Mouse (Mus musculus) lung, postnatal 10 days (tissue): ENCODE data around the gene Zmym2.
"Not testable (repeated sequence)": the region's sequence is repeated elsewhere in the genome, so short reads cannot be mapped to it uniquely, and the experiment has no call there.

Experiments
- DNase-seq: peaks from one replicate; pipeline ENCODE4 v3.0.0; 2021

Zmym2 gene

DNA sequence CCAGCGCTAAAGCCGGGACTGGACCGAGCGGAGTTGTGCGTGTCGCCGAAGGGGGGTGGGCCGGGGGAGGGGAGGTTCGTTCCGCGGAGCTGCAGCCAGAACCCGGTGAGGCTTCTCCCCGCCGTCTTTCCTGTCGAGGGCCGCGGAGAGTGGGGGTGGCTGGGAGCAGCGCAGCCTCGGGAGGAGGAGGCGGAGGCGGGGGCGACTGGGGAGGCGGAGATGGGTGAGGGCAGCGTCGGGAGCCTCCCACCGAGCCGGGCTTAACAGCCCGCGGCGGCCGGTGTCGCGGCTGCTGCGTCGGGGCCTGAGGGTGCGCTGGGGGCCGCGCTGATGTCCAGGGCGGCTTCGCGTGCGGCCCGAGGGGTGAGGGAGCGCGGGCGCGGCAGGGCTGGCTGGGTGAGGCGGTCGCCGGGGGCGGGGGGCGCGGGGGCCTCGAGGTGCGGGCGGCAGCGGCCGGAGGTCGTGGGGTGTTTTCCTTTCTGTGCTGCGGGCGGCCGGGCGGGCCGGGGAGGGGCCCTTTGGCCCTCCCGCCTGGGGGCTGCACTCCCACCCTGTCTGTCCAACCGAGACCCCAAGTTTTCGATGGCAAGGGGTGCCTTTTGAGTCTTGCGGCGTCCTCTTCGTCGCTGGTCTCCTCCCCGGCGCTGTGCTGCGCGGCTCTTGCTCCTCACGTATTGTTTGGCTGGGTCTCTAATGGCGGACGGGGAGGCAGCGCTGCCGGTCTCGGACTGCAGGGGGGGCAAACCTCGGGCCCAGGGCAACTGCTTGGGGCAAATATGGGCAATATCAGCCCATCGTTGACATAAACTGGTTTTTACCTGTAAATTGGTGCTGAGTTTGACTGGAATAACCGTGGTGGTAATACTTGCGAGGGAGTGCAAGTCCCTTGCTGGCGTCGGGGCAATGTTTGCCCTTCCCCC, at the start of gene Zmym2:
Zmym2 (plus strand) TSS at position 60 of the 920 bp plus-strand sequence.
- DNase-seq = peak; percentile 86

DNA sequence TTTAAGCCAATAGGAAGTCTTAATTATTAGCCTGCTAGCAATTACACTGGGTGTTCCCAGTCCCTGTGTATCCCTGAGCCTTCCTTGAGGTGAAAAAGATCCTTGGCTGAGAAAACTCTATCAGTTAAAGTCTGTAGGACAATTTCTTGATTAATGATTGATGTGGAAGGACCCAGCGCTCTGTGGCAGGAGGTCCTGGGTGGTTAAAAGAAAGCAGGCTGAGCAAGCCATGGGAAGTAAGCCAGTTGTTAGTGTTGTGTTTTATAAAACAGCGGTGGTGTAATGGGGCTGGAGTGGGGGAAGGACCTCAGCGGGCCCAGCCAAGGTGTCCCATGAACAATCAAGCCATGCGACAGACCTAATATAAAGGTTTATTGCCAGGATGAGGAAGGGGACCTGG, 42.4 kb upstream of the Zmym2 start:
- no peak for DNase-seq

DNA sequence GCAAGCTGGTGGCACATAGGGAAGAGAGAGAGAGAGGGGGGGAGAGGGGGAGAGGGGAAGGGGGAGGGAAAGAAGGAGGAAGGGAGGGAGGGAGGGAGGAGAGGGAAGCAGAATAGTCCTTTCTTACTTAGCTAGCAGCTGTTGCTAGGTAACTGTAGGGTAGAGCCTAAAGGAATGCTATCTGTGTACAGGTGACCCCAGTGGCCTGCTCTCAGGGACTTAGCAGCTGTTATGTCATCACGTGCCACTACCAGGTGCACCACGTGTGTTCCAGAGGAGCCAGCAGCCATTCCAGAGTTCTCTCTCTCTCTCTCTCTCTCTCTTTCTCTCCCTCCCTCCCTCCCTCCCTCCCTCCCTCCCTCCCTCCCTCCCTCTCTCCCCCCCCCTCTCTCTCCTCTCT, 41.9 kb upstream of the Zmym2 start:
- DNase-seq = no peak

DNA sequence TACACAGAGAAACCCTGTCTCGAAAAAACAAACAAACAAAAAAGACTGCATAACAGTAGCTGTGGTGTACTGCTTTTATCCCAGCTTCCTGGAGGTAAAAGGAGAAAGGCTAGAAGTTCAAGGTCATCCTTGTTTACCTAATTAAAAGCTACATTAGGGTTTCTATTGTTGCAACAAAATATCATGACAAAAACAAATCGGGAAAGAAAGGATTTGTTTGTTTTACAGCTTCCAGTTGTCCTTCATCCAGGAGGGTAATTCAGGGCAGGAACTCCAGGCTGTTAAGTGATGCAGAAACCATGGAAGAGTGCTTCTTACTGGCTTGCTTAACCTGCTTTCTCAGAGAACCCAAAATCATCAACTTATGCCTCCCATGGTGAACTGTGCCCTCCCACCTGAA, 38.1 kb upstream of the Zmym2 start:
- DNase-seq = no peak

DNA sequence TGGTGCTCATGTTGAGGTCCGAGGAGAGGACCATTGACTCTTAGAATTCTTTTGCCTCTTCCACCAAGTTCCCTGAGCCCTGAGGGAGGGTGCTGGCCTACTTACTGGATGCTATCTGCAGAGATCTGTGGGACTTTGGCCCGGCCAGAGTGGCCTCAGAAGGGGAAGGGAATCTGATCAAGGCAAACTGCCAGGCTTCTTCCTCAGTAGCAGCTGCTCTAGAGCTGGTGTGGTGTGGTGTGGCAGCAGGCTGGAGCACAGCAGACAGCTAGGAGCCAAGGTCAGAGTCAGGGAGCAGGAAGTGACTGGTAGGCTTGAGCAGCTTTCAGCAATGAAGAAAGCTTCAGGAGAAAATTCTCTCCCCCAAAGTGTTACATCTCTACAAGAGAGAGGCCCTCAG, 36.8 kb upstream of the Zmym2 start:
- DNase-seq = peak; percentile 59

GRCm38 (mm10) chr14:56864041-56864440, 22.4 kb upstream of the Zmym2 start:
- DNase-seq = no peak

- DNase-seq = no peak
Observed at GRCm38 (mm10) chr14:56864641-56865040, 21.8 kb upstream of the Zmym2 start.

- not testable (repeated sequence) for DNase-seq
Observed at GRCm38 (mm10) chr14:56865112-56865511, 21.3 kb upstream of the Zmym2 start.

GRCm38 (mm10) chr14:56873525-56873924, 12.9 kb upstream of the Zmym2 start:
- DNase-seq = no peak

DNA sequence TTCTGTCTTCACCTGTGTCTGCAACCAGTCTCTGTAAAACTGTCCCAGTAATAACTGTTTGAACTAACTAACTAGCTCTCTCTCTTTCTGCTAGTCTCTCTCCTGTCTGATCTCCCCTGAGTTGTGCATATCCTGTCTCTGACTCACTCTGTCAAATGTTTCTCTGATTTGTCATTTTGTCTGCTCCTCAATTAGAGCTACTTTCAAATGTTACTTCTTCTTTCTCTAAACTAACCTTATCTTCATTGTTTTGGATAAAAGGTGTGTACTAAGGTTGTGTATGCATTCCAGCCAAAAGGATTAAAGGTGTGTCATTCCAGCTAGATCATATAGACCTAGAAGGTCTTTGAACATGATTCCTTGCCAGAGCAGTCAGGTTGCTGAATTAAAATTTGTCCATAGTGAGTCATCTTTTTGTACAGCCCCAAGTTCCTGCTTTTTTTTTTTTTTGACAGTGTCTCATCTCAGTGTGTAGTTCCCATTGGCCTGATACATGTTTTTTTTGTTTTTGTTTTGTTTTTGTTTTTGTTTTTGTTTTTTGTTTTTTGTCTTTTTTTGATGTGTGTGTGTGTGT, 10.8 kb upstream of the Zmym2 start:
- no peak for DNase-seq

DNA sequence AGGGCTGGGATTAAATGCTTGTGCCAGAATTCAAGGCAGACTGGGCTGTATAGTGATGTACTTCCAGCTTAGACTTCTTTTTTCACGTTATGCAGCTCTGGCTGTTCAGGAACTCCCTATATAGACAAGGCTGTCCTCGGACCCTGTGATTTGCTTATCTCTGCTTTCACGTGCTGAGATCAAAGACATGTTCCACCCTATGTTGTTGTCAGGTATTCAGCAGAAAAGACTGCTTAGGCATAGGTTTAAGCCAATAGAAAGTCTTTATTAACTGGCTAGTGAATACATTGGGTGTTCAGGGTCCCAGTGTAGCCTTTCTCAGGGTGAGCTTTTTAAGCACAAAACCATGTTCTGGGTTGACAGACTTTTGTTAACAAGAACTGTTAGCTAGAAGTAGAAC, 5.2 kb upstream of the Zmym2 start:
- no peak for DNase-seq

DNA sequence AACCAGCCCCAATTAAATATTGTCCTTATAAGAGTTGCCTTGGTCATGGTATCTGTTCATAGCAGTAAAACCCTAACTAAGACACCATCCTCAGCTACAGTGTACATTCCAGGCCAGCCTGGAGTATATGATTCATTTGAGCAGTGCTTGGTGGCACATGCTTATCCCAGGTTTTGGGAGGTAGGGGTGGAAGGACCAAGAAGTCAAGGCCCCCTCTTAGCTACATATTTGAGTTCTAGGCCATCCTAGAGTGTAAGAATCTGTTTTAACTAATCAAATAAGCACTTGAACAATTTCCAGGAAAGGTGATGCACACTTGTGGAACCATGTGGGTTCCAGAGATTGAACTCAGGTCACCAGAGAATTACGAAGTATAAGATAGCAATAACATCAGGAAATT, 3.0 kb upstream of the Zmym2 start:
- no peak for DNase-seq

DNA sequence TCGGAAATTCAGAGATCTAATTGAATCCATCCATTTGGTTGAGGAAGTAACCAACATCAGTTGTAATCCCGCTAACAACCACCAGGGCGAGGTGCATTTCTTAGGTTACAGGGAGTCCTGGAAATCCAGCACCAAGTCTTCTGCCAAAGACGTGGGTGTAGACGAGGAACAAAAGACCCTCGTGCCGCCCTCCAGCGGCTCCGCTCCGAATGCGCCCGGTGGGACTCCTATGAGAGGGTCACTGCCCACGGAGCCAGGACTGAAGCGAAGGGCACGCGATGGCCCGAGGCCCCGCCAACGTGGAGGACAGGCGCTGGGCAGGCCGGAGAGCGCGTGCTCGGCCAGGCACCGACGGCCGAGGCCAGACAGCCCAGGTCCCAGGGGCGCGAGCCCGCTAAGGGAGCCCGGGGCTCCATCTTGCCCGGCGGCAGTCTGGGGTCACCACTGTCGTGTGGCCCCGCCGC, 1.1 kb upstream of the Zmym2 start:
- peak; percentile 92 for DNase-seq

DNA sequence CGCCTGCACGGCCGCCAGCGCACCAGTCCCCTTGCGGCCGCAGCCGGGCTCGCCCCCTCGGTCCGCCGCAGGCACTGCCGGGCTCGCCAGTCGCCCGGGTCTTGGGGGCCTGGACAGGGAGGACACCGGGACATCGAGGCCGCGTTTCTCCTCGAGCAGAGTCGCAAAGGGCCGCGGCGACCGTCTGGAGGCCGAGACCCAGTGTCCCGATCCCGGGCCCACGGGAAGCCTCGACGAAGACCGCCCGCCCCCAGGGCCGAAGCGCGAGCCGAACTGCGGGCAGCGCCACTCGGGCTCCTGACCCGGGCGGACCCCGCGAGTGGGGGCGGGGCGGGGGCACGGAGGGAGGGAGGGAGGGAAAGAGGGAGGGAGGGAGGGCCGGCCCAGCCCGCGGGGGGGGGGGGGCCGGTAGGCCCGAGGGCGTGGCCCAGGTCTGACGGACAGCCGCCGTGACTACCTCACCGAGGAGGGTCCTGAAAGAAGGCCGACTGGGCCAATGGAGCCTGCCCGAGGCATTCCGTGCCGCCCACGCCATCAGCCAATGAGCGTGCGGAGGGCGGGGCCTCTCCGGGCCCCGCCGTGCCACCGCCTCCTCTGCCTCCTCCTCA, 363 bp upstream of the Zmym2 start:
- peak; percentile 85 for DNase-seq

DNA sequence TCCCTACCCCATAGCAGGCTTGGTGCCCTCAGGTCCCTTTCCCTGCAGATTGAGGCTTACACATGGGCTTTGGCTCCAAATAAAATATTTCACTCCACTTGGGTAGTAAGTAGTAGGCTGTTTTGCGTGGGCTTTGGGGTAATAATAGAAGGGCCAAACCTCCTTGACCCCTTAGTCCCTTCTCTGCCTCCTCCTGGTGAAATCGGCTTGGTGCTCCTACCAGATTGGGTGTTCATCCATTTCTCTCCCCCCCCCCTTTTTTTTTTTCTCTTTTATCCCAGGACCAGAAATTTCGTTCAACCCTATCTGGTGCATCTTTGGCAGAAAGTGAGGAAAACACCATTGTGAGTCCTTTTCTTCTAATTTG, 1.0 kb downstream of the Zmym2 start:
- DNase-seq = peak; percentile 51

DNA sequence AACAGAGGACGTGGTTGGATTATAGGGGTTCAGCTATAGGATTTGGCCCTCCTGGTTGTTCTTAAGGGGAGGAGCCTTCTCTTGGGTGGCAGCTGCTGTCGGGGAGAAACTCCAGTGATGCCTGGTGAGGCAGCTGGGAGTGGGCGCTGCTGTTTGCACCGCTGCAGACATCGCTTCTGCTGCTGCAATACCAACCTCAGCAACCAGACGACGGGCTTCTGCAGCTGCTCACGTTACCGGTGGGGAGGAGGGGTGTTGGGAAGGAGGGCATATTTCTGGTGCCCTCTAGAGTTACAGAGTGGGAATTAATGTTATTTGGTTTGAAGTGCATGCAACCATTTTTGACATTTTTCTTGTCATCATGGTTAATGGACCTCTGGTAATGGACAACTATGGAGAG, 1.4 kb downstream of the Zmym2 start:
- DNase-seq = peak; percentile 85

DNA sequence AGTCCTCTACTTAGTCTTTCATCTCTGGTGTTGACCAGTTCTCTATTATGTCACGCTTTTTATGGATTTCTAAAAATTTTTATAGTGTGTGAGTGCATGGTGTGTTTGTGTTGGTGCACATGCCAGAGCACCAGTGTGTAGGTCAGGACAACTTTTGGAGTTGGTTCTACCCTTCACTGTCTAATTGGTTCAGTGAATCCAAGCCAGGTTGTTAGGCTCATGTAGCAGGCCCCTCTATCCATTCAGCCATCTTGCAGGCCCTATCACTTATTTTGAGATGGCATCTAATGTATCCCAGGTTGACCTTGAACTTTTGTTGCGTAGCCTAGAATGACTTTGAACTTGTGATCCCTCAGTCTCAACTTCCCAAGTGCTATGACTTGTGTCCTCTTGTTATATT, 2.0 kb downstream of the Zmym2 start:
- no peak for DNase-seq

- no peak for DNase-seq
Observed at GRCm38 (mm10) chr14:56894417-56894816, 8.0 kb downstream of the Zmym2 start.

GRCm38 (mm10) chr14:56896521-56896920, 10.1 kb downstream of the Zmym2 start:
- no peak for DNase-seq

DNA sequence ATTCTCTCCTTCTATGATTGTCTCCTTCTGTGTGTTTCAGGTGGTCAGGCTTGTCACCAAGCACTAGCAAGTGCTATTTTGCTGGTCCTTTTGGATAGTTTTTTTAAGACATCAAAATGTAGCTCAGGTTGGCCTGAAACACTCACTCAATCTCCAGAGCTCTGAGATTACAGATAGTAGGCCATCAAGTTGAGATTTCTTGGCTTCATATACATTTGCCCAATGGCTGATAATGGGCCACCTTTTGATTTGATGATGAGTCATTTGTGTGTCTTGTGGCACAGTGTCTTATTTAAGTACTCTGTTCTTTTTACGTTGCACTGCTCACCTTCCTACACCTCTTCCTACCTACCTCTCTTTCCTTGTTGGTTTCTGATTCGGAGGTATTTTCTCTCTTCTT, 11.0 kb downstream of the Zmym2 start:
- DNase-seq = no peak

- no peak for DNase-seq
Observed at GRCm38 (mm10) chr14:56899656-56900055, 13.2 kb downstream of the Zmym2 start.

DNA sequence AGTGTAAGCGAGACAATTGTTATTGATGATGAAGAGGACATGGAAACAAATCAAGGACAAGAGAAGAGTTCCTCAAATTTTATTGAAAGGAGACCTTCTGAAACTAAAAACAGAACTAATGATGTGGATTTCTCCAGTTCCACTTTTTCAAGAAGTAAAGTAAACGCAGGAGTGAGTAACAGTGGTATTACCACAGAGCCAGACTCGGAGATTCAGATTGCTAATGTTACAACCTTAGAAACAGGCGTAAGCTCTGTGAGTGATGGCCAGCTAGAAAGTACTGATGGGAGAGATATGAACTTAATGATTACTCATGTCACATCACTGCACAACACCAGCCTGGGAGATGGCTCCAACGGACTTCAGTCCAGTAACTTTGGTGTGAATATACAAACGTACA, 16.6 kb downstream of the Zmym2 start:
- DNase-seq = no peak

GRCm38 (mm10) chr14:56905696-56906095, 19.2 kb downstream of the Zmym2 start:
- no peak for DNase-seq

DNA sequence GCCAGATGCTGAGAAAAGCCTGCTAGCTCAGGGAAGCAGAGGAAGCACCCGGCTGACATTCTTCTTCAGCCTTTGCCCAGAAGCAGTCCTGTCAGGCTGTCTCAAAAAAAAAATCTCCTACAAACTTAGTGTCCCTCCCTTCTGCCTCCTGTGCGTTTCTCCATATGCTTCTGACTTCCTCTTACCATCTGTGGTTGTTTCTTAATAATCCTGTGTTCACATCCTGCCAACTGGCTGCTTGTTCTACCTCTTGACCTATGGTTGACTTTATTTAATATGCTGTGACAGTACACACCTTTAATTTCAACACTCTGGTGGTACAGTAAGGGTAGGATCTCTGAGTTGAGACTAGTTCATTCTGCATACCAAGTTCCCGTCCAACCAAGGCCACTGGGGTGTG, 32.1 kb downstream of the Zmym2 start:
- peak; percentile 1 for DNase-seq
